Mouse (Mus musculus) left cerebral cortex, adult 6 months (tissue): ENCODE results near the gene Rhox12. TPM values are rescaled to one million over a fixed set of nuclear protein-coding genes. Genes with fewer than 3 reads are reported as not detected.

Experiments
- long read RNA-seq, 2 experiments: library from polyadenylated mRNA; unstranded; transcript quantifications; one replicate each; pipeline ENCODE4 v2.0.0; 2019 to 2020
- polyA plus RNA-seq: library from polyadenylated mRNA; unstranded; fragments of <200 nt; fragmentation: Nextera tagmentation; gene quantifications from 2 replicates; pipeline ENCODE4 v1.2.3, GENCODE M21; 2021

The Rhox12 gene
- polyA plus RNA-seq = not detected in 2 replicates
- long read RNA-seq, experiment 1 = 0 reads
- long read RNA-seq, experiment 2 = 0 reads

GRCm38 (mm10) chrX:38110807-38111206, at the start of gene Rhox12:
TSS of gene Rhox12 (minus strand) at chrX:38110907.

GRCm38 (mm10) chrX:38120982-38121381, 10.3 kb upstream of the Rhox12 start, which contains the start of gene Rhox13:
TSS of gene Rhox13 (plus strand) at chrX:38121219.

GRCm38 (mm10) chrX:38085041-38085440, 25.7 kb downstream of the Rhox12 start, which contains the start of gene Rhox11:
TSS of gene Rhox11 (minus strand) at chrX:38085141.

GRCm38 (mm10) chrX:38066175-38066574, 44.5 kb downstream of the Rhox12 start, which contains the start of gene Rhox10:
TSS of gene Rhox10 (plus strand) at chrX:38066475.

Other genes with a start within 250 kb of the Rhox12 start
- not detected in 2 replicates for gene Rhox8, start 232.0 kb downstream of the Rhox12 start, polyA plus RNA-seq
- gene Rhox7b, start 213.7 kb downstream of the Rhox12 start, polyA plus RNA-seq = not detected in 2 replicates
- not detected in 2 replicates for gene Rhox9, start 209.1 kb downstream of the Rhox12 start, polyA plus RNA-seq
- gene Btg1-ps1, start 92.1 kb downstream of the Rhox12 start, polyA plus RNA-seq = not detected in 2 replicates
- gene Btg1-ps2, start 67.8 kb downstream of the Rhox12 start, polyA plus RNA-seq = not detected in 2 replicates
- gene Rhox10, start 44.4 kb downstream of the Rhox12 start, polyA plus RNA-seq = not detected in 2 replicates
- not detected in 2 replicates for gene Rhox11, start 25.8 kb downstream of the Rhox12 start, polyA plus RNA-seq
- gene Rhox13, start 10.3 kb upstream of the Rhox12 start, polyA plus RNA-seq = not detected in 2 replicates
- gene Zbtb33, start 78.9 kb upstream of the Rhox12 start, polyA plus RNA-seq = 3.4 and 5.8 TPM in 2 replicates
- gene Tmem255a, start 141.5 kb upstream of the Rhox12 start, polyA plus RNA-seq = 8.5 and 14.2 TPM in 2 replicates
- not detected in 2 replicates for gene Atp1b4, start 205.3 kb upstream of the Rhox12 start, polyA plus RNA-seq